Mouse (Mus musculus) myocyte (in vitro differentiated cells): Measurements from ENCODE around the gene Acbd3. TPM values are rescaled to one million over a fixed set of nuclear protein-coding genes. Genes with fewer than 3 reads are reported as not detected.

ENCODE experiments used
- H3K27me3 ChIP-seq: one replicate; pipeline ENCODE4 v1.6.1; 2011; ENCODE audit not compliant: control insufficient read depth, insufficient read depth, insufficient read length
- H3K36me3 ChIP-seq: one replicate; pipeline ENCODE4 v1.6.1; 2011; ENCODE audit not compliant: control insufficient read depth, insufficient read depth
- H3K4me2 ChIP-seq: one replicate; pipeline ENCODE4 v1.6.1; 2011; ENCODE audit warnings: low read depth, control low read depth
- H3K4me3 ChIP-seq: one replicate; pipeline ENCODE4 v1.5.1; 2011; ENCODE audit warnings: mild to moderate bottlenecking, control low read depth, moderate library complexity
- H3K79me2 ChIP-seq: one replicate; pipeline ENCODE4 v1.6.1; 2011; ENCODE audit not compliant: control insufficient read depth, insufficient read depth
- H3ac ChIP-seq: one replicate; pipeline ENCODE4 v1.6.1; 2011; ENCODE audit not compliant: control insufficient read depth, insufficient read length
- CEBPB ChIP-seq: IDR thresholded peaks from 2 replicates; pipeline ENCODE4 v1.6.1; 2011; ENCODE audit warnings: mild to moderate bottlenecking, moderate library complexity; ENCODE audit not compliant: poor library complexity, insufficient read depth, severe bottlenecking
- E2F4 ChIP-seq: IDR thresholded peaks from one replicate; pipeline ENCODE4 v1.6.1; 2011; ENCODE audit warnings: mild to moderate bottlenecking, control low read depth, moderate library complexity; ENCODE audit not compliant: insufficient read depth
- MAX ChIP-seq: IDR thresholded peaks from one replicate; pipeline ENCODE4 v1.6.1; 2011; ENCODE audit warnings: low read depth, mild to moderate bottlenecking, control low read depth
- MYOD1 ChIP-seq, 3 experiments: IDR thresholded peaks; one replicate each; pipeline ENCODE4 v1.6.1; 2011; ENCODE audit warnings: control low read depth in 2 of 3, low read depth in 2 of 3, mild to moderate bottlenecking in 2 of 3, moderate library complexity in 1 of 3; ENCODE audit not compliant: insufficient read length in 2 of 3, control insufficient read depth in 1 of 3
- MYOG ChIP-seq, 3 experiments: IDR thresholded peaks; one replicate each; pipeline ENCODE4 v1.6.1; 2011; ENCODE audit warnings: control low read depth in 2 of 3, low read depth in 2 of 3, mild to moderate bottlenecking in 2 of 3; ENCODE audit not compliant: insufficient read length in 2 of 3, control insufficient read depth in 1 of 3, insufficient read depth in 1 of 3
- POLR2A ChIP-seq: IDR thresholded peaks from one replicate; pipeline ENCODE4 v1.6.1; 2011; ENCODE audit warnings: low read depth, mild to moderate bottlenecking, control low read depth, moderate library complexity; ENCODE audit not compliant: insufficient read length
- POLR2AphosphoS2 ChIP-seq: IDR thresholded peaks from one replicate; pipeline ENCODE4 v1.6.1; 2011; ENCODE audit warnings: low read depth, control low read depth; ENCODE audit not compliant: insufficient read length
- REST ChIP-seq: IDR thresholded peaks from one replicate; pipeline ENCODE4 v1.6.1; 2011; ENCODE audit warnings: mild to moderate bottlenecking, control low read depth, moderate library complexity; ENCODE audit not compliant: insufficient read depth, insufficient read length
- SRF ChIP-seq: IDR thresholded peaks from one replicate; pipeline ENCODE4 v1.6.1; 2011; ENCODE audit warnings: low read depth; ENCODE audit not compliant: control insufficient read depth, insufficient read length
- TCF12 ChIP-seq: IDR thresholded peaks from one replicate; pipeline ENCODE4 v1.6.1; 2011; ENCODE audit warnings: mild to moderate bottlenecking, control low read depth; ENCODE audit not compliant: poor library complexity, insufficient read depth, severe bottlenecking
- TCF3 ChIP-seq: IDR thresholded peaks from one replicate; pipeline ENCODE4 v1.6.1; 2011; ENCODE audit warnings: low read depth, control low read depth; ENCODE audit not compliant: insufficient read length
- USF1 ChIP-seq: IDR thresholded peaks from one replicate; pipeline ENCODE4 v1.6.1; 2011; ENCODE audit warnings: low read depth, mild to moderate bottlenecking, control low read depth, moderate library complexity
- polyA plus RNA-seq: library from polyadenylated mRNA; unstranded; fragments of >200 nt; fragmentation: generic; extraction: Trizol; gene quantifications from one replicate; pipeline ENCODE4 v1.2.1, GENCODE M21; 2012; ENCODE audit warnings: missing spikeins

Acbd3 gene
- polyA plus RNA-seq, 1 experiment: 13.6 TPM

DNA sequence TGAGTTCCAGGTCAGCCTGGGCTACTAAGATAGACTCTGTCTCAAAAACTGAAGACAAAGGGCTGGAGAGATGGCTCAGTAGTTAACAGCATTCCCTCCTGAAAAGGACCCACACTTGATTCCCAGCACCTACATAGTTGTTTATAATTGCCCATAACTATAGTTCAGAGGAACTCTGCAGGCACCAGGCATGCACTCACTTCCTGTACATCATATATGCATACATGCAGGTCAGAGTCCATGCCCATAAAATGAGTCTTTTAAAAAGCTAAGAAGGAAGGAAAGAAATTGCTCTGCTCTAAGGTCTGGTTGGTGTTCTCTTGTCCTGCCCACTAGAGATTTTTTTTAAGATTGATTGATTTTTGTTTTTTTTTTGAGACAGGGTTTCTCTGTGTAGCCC lies 22.0 kb downstream of the Acbd3 start:
- H3K36me3 ChIP-seq: peaks cover 76% of the 10 kb centered on the region
- H3K4me3 ChIP-seq: no peak overlapping the region
- H3K4me2 ChIP-seq: no peak overlapping the region
- H3ac ChIP-seq: no peak overlapping the region
- no peaks in the 10 kb centered on the region for H3K79me2 ChIP-seq
- no peak for TF ChIP-seq REST
- TF ChIP-seq E2F4: no peak
- no peak for TF ChIP-seq SRF
- TF ChIP-seq USF1: no peak
- TF ChIP-seq POLR2AphosphoS2: no peak
- TF ChIP-seq MYOG (IDR thresholded peaks at IDR 0.05; ENCODE audit: control insufficient read depth in 1 of 3, insufficient read depth in 1 of 3, insufficient read length in 2 of 3, low read depth in 2 of 3): no peak
- TF ChIP-seq MAX: no peak
- no peak for TF ChIP-seq TCF3
- no peak for TF ChIP-seq TCF12
- TF ChIP-seq POLR2A: no peak
- no peak for TF ChIP-seq MYOD1 (IDR thresholded peaks at IDR 0.05; ENCODE audit: control insufficient read depth in 1 of 3, insufficient read length in 2 of 3, low read depth in 2 of 3)
- no peak for TF ChIP-seq CEBPB
- no peaks in the 10 kb centered on the region for H3K27me3 ChIP-seq

- TF ChIP-seq CEBPB (no peak), USF1 (no peak), REST (no peak), SRF (no peak), MYOG (IDR thresholded peaks at IDR 0.05; ENCODE audit: control insufficient read depth in 1 of 3, insufficient read depth in 1 of 3, insufficient read length in 2 of 3, low read depth in 2 of 3) (no peak), E2F4 (no peak), MAX (no peak), POLR2AphosphoS2 (no peak), POLR2A (no peak), TCF12 (no peak), MYOD1 (IDR thresholded peaks at IDR 0.05; ENCODE audit: control insufficient read depth in 1 of 3, insufficient read length in 2 of 3, low read depth in 2 of 3) (no peak), TCF3 (no peak)
- H3K36me3 ChIP-seq: peaks cover 63% of the 10 kb centered on the region
- H3K27me3 ChIP-seq: no peaks in the 10 kb centered on the region
- no peak overlapping the region for H3ac ChIP-seq
- H3K79me2 ChIP-seq: no peaks in the 10 kb centered on the region
- H3K4me2 ChIP-seq: no peak overlapping the region
- H3K4me3 ChIP-seq: no peak overlapping the region
These were observed 26.3 kb downstream of the Acbd3 start for GRCm38 (mm10) chr1:180752115-180752514.

GRCm38 (mm10) chr1:180754376-180754775 lies 28.5 kb downstream of the Acbd3 start:
- H3K36me3 ChIP-seq: peaks cover 42% of the 10 kb centered on the region
- no peak for TF ChIP-seq TCF12
- no peak for TF ChIP-seq MAX
- no peak for TF ChIP-seq CEBPB

GRCm38 (mm10) chr1:180756711-180757110 lies 30.9 kb downstream of the Acbd3 start:
- Histone ChIP-seq H3K27me3 (no peaks in the 10 kb centered on the region), H3K4me3 (no peak overlapping the region), H3K79me2 (no peaks in the 10 kb centered on the region), H3K36me3 (peaks cover 32% of the 10 kb centered on the region), H3K4me2 (no peak overlapping the region), H3ac (no peak overlapping the region)
- TF ChIP-seq MYOG (IDR thresholded peaks at IDR 0.05; ENCODE audit: control insufficient read depth in 1 of 3, insufficient read depth in 1 of 3, insufficient read length in 2 of 3, low read depth in 2 of 3) (no peak), POLR2AphosphoS2 (no peak), MYOD1 (IDR thresholded peaks at IDR 0.05; ENCODE audit: control insufficient read depth in 1 of 3, insufficient read length in 2 of 3, low read depth in 2 of 3) (no peak), E2F4 (no peak), TCF3 (no peak), CEBPB (no peak), USF1 (no peak), REST (no peak), TCF12 (no peak), MAX (no peak), SRF (no peak), POLR2A (no peak)

More at GRCm38 (mm10) chr1:180754376-180754775, 28.5 kb downstream of the Acbd3 start:
- no peak overlapping the region for H3K4me2 ChIP-seq
- H3K4me3 ChIP-seq: no peak overlapping the region
- H3K27me3 ChIP-seq: no peaks in the 10 kb centered on the region
- no peaks in the 10 kb centered on the region for H3K79me2 ChIP-seq
- H3ac ChIP-seq: no peak overlapping the region

GRCm38 (mm10) chr1:180757252-180757955 lies 31.6 kb downstream of the Acbd3 start:
- no peaks in the 10 kb centered on the region for H3K27me3 ChIP-seq
- H3K4me3 ChIP-seq: no peak overlapping the region
- H3K4me2 ChIP-seq: no peak overlapping the region
- H3K79me2 ChIP-seq: no peaks in the 10 kb centered on the region
- H3K36me3 ChIP-seq: peaks cover 26% of the 10 kb centered on the region
- TF ChIP-seq POLR2A (no peak), MAX (no peak), E2F4 (no peak), MYOD1 (IDR thresholded peaks at IDR 0.05; ENCODE audit: control insufficient read depth in 1 of 3, insufficient read length in 2 of 3, low read depth in 2 of 3) (no peak), SRF (no peak), CEBPB (no peak), USF1 (no peak), MYOG (IDR thresholded peaks at IDR 0.05; ENCODE audit: control insufficient read depth in 1 of 3, insufficient read depth in 1 of 3, insufficient read length in 2 of 3, low read depth in 2 of 3) (no peak), TCF3 (no peak), POLR2AphosphoS2 (no peak), REST (no peak), TCF12 (no peak)
- H3ac ChIP-seq: no peak overlapping the region
